Mouse (Mus musculus): ENCODE data around the gene Spon1.

DNA sequence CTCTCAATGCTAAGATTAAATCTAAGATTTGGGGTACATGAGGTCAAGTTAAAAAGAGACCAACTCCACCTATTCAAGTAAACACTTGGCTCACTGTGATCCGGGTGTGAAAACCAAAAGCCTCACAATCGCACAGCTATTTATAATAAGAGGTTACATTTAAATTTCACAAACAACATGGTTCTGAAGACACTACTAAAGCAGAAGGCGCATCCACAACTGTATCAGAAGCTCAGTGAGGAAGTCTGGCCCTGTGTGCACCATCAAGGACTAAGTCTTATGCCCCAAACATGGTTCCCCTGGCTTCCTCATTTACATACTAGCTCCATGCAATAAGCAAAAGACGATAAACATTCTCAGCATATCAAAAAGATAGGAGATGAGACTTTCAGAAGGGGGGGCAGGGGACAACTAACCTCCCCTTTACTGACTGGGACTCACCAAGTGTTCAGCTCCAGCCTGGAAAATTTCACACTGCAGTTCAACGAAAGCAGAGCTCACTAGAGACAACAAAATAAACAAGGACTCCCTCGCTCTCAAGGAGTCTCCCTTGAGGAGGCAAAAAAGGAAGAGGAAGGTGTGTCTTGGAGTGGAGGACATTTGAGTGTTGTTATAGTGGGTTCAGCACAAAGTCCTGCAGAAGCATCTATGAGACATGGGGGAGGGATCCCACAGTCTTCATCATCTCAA is 320.4 kb downstream of the Spon1 start:
- no peak for TF ChIP-seq CTCF (IDR thresholded peaks at IDR 0.05; ENCODE audit: low read depth)
- no peak for TF ChIP-seq EP300 (optimal IDR thresholded peaks at IDR 0.05)
